8 mouse cellular contexts compared by ENCODE assay signal in the genomic region with DNA sequence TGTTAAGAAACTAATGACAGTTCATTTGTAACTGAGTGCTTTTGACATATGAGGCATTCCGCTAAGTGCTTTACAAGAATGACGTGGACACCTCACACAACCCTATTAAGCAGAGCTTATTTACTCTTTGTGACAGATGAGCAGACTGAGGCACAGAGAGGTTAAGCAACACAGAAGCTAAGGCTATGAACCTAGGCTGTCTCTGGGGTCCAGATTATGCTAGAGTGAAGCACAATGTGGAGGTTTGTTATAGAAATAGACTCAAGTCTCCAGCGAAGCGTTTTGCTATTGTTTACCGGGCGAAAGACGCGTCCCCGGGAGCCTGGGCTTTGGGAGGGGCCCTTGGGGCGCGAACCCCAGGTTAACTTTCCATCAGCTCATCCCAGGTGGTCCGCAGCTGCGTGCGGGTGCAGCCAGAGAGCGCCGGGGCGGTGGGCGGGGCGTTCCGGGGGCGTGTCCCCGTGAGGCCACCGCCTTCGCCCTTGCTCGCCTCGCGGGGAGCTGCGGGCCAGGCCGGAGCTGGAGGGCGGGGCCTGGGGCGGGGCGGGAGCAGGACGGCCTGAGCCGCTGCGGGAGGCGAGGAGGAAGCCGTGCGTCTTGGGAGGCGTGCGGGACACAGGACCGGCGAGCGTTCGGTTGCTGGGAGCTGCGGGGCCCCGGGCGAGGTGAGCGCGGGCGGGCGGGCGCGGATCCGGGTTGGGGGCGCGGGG. TPM values are rescaled to one million over a fixed set of nuclear protein-coding genes. Genes with fewer than 3 reads are reported as not detected.
A peak's percentile ranks its signal among the peaks of the same experiment; 100 is the strongest.
DNase-seq lines count a peak whose midpoint lies in the region; ATAC-seq lines count a peak whose summit lies in the region.

TSS of gene Igsf3 (plus strand) at position 546 of the 710 bp plus-strand sequence.

- peak; percentile 63 for ATAC-seq in activated CD4-positive, CD25-positive, alpha-beta regulatory T cell, adult 4 months
- ATAC-seq in megakaryocyte progenitor cell, adult 5-6 weeks (replicated peaks; ENCODE audit: poor library complexity), result peak; percentile 77

- intact Hi-C loops in left cerebral cortex, postnatal 10 days (cut with DNase I), result loop anchor here (5.0 kb wide), 1 partner anchor 86 kb away; no protein-coding TSS in a partner anchor

- peak; percentile 52 to 72 for DNase-seq in cerebellum, postnatal 36 days
- peak; percentile 83 for DNase-seq in gastrocnemius, postnatal 10 days
- DNase-seq in induced T-regulatory cell, adult 2 months (ENCODE audit: low read depth), result peak; percentile 83
- peak in 1 of 2 experiments; percentile 86 for DNase-seq in left cerebral cortex, postnatal 10 days (ENCODE audit: extremely low spot score in 1 of 2, low spot score in 2 of 2)
- DNase-seq in right cerebral cortex, postnatal 36 days (ENCODE audit: low spot score in 2 of 2), result peak; percentile 30 to 32
- peak; percentile 80 to 81 for DNase-seq in urinary bladder, postnatal 4 days (ENCODE audit: low spot score in 2 of 2)

RNA-seq across cellular contexts. Expression of gene Igsf3, which starts in this region (rescaled TPM):
- polyA plus RNA-seq in activated CD4-positive, CD25-positive, alpha-beta regulatory T cell, adult 4 months (2017; shearing (Covaris generic)), result 1 to 10 TPM in 1 of 2 experiments, under 1 TPM in 1; 0.86 to 1.6 TPM
- total RNA-seq in gastrocnemius, postnatal 10 days (2021), result 10 to 100 TPM; 15.6 to 20.5 TPM
- 10 to 100 TPM; 44.7 to 46.6 TPM for total RNA-seq in left cerebral cortex, postnatal 10 days (2021)
- total RNA-seq in megakaryocyte progenitor cell, adult 5-6 weeks (2015), result 0.68 and 1.1 TPM in 2 replicates
- 1.1 and 1.3 TPM in 2 replicates for total RNA-seq in megakaryocyte progenitor cell, adult 5-6 weeks (2017)

Comparison
In these comparisons a context has a peak if more than half of its experiments do, and no peak if none do; other contexts are left out.
1. RNA of gene Igsf3 (total RNA-seq): 44.7 to 46.6 TPM in left cerebral cortex, postnatal 10 days and 15.6 to 20.5 TPM in gastrocnemius, postnatal 10 days; 0.68 to 1.3 TPM in megakaryocyte progenitor cell, adult 5-6 weeks; every median in the first group is over 4 times any median in the second.